Mouse (Mus musculus) bone marrow, adult 2 months (tissue): ENCODE results near the gene Wdr81.

Experiments
- CTCF ChIP-seq: fragments of 200-500 bp; IDR thresholded peaks from 2 replicates; pipeline ENCODE4 v1.5.1; 2011; ENCODE audit warnings: low read length, control low read depth; ENCODE audit not compliant: control insufficient read depth, insufficient read depth
- POLR2A ChIP-seq: fragments of 200-500 bp; IDR thresholded peaks from 2 replicates; pipeline ENCODE4 v1.6.1; 2011; ENCODE audit warnings: low read depth, mild to moderate bottlenecking, control low read depth, low read length, borderline replicate concordance; ENCODE audit not compliant: control insufficient read depth

GRCm38 (mm10) chr11:75438804-75439203 lies 15.7 kb downstream of the Wdr81 start:
- TF ChIP-seq CTCF (no peak), POLR2A (no peak)
